Mouse (Mus musculus) gastrocnemius, adult 2 months (tissue): ENCODE measurements at regions not wholly inside any gene's neighbourhood (a gene's known extent, or its start where the extent isn't known, plus 50 kb on each side); places are given as distances from the start of the nearest gene placed in this dataset.

ENCODE experiments used
- DNase-seq: peaks from one replicate; pipeline ENCODE4 v3.0.0; 2022
- H3K27ac ChIP-seq: fragments of 200-600 bp; 2 replicates; pipeline ENCODE4 v1.8.1; 2022; ENCODE audit warnings: mild to moderate bottlenecking
- H3K4me3 ChIP-seq: fragments of 200-600 bp; 2 replicates; pipeline ENCODE4 v1.8.1; 2022; ENCODE audit warnings: mild to moderate bottlenecking, moderate library complexity
- CTCF ChIP-seq: fragments of 200-600 bp; IDR thresholded peaks from 2 replicates; pipeline ENCODE4 v1.8.1; 2022; ENCODE audit warnings: antibody characterized with exemption, mild to moderate bottlenecking, moderate library complexity
- intact Hi-C: fragments of 180-260 bp; cut with DNase I; formaldehyde crosslinking; loops from one replicate; pipeline ENCODE4 v1.15.1; 2025

DNA sequence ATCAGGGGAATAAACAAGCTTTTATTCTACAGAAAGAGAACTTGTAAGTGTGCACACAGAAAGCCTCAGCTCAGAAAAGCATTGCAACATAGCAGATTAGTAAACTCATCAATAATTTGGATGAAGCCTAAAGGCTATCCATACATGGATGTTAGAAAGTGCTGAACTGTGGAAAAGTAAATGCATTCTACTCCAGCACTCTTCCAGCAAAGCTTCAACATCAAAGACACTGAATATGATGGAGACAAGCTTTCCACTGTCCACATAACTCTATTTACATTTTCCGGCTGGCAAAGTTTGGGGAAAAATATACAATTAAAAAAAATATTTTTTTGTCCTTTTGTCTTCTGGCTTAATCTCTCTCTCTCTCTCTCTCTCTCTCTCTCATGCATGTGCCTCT, 69.7 kb downstream of the Slitrk6 start:
- intact Hi-C loops = no loop called here
- no peak for TF ChIP-seq CTCF
- DNase-seq = no peak
- no peak overlapping the region for H3K4me3 ChIP-seq
- no peak overlapping the region for H3K27ac ChIP-seq

DNA sequence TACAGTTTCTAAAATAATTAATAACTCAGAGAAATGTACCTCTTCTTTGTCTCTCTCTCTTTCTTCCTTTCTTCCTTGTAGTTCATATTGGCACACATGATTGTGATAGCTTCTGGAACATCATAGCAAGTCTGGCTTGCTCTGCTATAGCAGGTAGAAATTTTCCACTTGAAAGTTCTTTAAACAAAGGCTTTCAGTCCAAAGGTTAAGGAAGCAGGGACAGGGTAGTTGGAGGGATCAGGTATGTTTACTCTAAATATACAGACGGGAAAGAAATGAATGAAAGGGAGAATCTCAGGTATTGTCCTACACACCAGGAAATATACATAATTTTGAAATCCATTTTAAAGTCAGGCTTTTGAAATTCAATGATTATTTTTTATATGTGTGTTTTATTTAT, 75.2 kb downstream of the Slitrk6 start:
- H3K4me3 ChIP-seq = no peak overlapping the region
- intact Hi-C loops = no loop called here
- no peak for DNase-seq
- TF ChIP-seq CTCF = no peak
- no peak overlapping the region for H3K27ac ChIP-seq

DNA sequence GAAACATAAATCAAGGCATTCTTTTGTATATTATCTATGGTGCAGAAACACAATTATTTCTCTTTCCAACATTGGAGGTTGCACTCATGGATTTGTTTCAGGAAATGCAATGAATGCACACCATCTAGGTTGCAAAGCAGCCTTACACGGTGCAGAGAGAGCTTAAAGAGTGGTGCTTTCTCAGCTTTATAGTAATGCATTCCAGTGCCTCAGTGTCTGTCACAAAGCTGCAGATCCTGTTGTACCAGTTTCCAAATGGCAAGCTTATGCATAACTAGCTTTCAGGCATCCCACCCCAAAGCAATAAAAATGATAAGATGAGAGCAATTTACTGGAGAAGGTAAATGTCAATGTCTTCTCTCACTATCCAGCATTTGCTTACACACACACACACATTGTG, 89.2 kb downstream of the Slitrk6 start:
- Histone ChIP-seq H3K27ac (no peak overlapping the region), H3K4me3 (no peak overlapping the region)
- intact Hi-C loops = no loop called here
- no peak for DNase-seq
- TF ChIP-seq CTCF = no peak

DNA sequence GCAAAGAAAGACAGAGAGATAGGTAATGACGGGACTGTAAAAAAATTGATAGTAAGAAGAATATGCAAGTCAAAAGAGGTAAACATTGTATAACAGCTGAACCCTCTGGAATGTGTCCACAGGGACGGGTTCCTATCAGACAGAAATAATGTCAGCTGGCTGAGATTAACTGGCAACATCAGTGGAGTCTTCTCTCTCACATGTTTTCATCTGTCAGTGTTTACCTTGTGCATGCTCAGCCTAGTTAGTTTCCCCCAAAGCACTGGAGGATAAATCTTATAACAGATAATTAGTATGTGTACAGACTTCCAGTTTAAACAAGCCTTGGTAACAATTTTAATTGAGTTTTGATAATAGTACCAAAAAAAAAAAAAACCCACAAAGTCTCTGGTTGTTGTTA, 91.7 kb downstream of the Slitrk6 start:
- H3K4me3 ChIP-seq = no peak overlapping the region
- no peak for TF ChIP-seq CTCF
- no peak for DNase-seq
- no peak overlapping the region for H3K27ac ChIP-seq
- intact Hi-C loops = no loop called here

DNA sequence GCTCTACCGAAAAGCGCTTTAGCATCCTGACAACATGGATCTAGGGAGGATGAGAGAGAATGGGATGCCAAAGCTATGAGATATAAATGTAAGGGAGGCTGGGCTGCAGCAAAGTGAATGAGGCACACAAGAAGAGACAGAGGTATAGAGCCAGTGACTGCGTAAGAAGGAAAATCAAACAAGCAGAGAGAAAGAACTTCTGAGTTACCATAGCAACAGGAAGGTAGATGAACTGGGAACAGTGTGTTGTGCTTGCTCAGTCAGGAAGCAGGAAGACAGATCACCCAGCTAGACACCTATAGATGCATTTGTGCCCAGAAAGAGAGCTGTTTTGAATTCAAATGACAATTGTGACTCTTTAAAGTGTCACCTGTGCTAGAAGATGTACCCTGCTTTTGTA, 120.8 kb downstream of the Slitrk6 start:
- H3K4me3 ChIP-seq = no peak overlapping the region
- no peak for DNase-seq
- intact Hi-C loops = no loop called here
- no peak for TF ChIP-seq CTCF
- no peak overlapping the region for H3K27ac ChIP-seq

DNA sequence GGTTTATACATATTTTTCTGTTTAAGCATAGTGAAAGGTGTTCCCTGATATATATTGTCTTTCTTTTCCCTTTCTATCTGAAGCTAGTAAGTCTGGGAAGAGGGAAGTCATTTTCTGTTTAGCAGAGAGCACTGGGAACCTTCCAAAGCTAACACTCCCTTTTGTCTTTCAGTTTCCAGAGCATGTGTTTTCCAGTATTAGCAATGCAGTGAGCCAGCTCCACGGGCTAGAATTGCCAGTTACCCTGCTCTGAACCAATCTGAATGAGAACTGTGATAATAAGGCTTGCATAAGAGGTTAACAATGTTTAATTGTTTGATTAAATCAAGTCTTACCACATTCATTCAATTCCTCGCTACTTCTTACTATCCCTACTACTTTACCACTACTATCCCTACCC, 131.2 kb downstream of the Slitrk6 start:
- DNase-seq = no peak
- no peak overlapping the region for H3K4me3 ChIP-seq
- TF ChIP-seq CTCF = no peak
- intact Hi-C loops = no loop called here
- no peak overlapping the region for H3K27ac ChIP-seq

DNA sequence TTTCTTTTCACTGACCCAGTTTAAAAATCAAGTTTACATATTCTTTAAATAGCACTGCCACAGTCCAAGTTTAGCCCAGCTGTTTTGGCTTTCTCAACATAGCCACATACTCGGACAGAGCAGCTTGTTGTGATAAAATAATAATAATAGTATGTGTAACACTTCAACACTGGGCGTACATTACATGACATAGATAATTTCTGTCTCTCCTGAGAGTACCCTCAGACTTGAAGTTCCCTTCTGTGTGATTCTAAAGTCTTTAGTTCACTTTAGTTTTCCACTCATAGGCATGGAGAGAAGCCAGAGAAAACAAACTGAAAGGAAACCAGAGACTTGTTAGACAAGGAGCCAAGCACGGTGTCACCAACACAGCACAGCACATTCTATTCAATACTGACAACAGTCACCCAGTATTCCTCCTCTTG, 136.4 kb downstream of the Slitrk6 start:
- intact Hi-C loops = no loop called here
- no peak for TF ChIP-seq CTCF
- peak; percentile 18 for DNase-seq
- peak overlapping the region; percentile 62 for H3K27ac ChIP-seq
- H3K4me3 ChIP-seq = peak overlapping the region; percentile 50

DNA sequence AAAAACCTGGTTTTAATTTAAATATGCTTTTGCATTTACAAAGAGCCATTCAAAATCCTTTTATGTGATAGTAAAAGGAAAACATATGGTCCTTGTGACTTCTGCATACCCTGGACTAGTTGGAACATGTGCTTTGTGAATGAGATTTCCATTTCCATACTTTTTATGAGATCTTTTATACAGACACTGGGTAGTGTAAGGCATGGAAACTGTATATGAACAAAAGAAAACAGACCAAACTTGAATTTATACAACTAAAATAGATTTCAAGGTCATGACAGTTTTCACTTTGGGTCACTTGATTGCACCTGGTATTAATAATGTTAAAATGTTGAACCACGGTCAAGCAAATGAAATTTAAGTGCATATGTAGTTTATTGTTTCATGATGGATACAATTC, 138.5 kb downstream of the Slitrk6 start:
- no peak for DNase-seq
- intact Hi-C loops = no loop called here
- H3K27ac ChIP-seq = no peak overlapping the region
- no peak for TF ChIP-seq CTCF
- H3K4me3 ChIP-seq = no peak overlapping the region

DNA sequence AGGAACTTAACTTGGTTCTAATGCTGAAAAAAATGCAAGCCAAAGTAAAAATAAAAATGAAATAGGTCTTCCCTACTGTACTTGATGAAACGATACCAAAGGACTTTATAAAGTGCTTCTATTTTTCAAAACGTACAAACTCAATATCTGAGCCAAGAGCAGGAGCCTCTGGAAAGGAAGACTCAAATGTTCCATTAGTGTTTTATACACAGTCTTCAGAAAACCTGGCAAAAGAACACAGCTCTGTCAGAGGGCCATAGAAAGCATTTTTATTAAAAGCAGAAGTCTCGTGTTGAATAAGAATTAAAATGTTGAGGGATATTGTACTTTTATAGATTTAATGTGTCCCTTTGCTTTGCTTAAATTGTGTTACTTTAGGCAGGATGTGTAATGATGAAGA, 174.6 kb downstream of the Slitrk6 start:
- Histone ChIP-seq H3K4me3 (no peak overlapping the region), H3K27ac (no peak overlapping the region)
- intact Hi-C loops = no loop called here
- TF ChIP-seq CTCF = no peak
- no peak for DNase-seq

DNA sequence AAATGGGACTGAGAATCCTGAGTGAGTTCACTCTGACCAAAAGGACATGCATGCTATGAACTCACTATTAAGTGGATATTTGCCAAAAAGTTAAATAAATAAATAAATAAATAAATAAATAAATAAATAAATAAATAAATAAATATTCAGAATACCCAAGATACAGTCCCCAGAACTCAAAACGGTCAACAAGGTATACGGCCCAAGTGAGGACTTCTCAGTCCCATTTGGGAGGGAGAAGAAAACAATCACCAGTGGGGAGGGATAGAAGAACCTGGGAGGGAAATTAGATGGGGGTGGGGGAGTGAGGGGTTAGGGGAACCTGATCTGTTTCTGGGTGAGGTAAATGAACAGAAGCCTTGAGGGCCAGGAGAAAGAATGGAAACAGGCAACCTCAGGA, 184.2 kb downstream of the Slitrk6 start:
- no peak for TF ChIP-seq CTCF
- intact Hi-C loops = no loop called here
- H3K27ac ChIP-seq = no peak overlapping the region
- DNase-seq = no peak
- H3K4me3 ChIP-seq = no peak overlapping the region

DNA sequence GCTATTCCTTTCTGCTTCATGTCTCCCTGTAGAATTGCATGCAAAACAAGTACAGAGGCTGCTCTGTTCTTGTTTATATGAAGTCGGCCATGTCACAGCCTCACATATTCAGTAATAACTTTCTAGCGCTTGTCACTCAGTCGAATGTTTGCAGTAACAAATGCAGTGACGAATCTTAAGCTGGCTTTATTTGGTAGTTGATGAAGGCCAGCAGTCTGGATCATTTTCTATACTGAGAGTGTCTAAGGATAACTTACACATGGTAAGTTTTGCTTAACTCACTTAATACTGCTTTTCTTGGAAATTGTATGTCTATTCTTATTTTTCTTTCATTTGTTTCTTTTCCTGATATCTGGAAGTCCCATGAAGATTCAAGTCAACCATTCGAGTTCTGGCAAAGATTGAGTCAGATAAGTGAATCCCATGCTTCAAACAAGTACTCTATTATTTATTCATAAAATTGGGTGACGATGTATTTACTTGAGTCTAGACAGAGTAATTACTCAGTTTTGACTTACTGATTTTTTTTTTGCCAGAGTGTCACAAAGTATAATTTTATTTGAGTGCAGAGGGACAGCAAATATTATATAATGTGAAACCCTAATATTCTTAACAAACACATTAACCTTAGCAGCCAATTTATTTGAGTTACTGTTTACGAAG, 189.0 kb downstream of the Slitrk6 start:
- no peak for TF ChIP-seq CTCF
- Histone ChIP-seq H3K4me3 (no peak overlapping the region), H3K27ac (no peak overlapping the region)
- intact Hi-C loops = no loop called here
- no peak for DNase-seq

DNA sequence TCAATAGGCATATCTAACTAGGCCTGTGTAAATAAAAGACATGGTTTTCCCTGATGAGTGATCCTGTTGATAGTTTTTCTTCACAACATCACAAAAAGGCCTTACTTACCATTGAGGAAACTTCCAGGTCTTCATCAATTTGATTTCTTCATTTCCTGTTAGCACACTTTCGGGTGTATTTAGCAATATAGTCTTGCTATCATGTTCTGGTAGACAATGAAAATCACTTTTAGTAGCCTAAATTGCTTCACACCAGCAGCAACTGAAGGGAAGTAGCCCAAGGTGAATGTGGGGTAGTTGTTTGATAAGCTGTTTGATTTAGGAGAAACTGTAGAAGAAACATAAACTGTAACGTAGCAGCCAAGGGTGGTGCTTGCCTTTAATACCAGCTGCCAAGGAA, 190.3 kb downstream of the Slitrk6 start:
- intact Hi-C loops = no loop called here
- TF ChIP-seq CTCF = no peak
- DNase-seq = no peak
- Histone ChIP-seq H3K4me3 (no peak overlapping the region), H3K27ac (no peak overlapping the region)

DNA sequence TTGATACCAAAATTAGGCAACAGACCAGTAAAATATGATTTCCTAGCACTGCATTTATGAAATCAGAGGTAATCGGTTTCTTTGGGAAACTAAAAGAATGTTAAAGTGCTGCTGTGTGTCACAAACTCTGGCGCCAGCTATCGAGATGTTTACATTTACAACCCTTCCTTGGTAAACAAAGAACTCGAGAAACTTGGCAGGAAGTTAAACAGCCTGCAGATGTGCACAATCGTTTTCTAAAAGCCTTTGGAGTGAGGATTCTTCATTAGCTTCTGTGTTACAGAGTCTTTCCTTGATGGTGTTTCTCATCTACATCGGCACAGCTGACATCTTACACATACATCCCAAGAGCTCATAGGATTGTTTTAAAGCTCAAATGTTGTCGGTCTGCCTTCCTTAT, 209.7 kb downstream of the Slitrk6 start:
- H3K4me3 ChIP-seq = no peak overlapping the region
- intact Hi-C loops = no loop called here
- no peak for TF ChIP-seq CTCF
- DNase-seq = no peak
- H3K27ac ChIP-seq = no peak overlapping the region

DNA sequence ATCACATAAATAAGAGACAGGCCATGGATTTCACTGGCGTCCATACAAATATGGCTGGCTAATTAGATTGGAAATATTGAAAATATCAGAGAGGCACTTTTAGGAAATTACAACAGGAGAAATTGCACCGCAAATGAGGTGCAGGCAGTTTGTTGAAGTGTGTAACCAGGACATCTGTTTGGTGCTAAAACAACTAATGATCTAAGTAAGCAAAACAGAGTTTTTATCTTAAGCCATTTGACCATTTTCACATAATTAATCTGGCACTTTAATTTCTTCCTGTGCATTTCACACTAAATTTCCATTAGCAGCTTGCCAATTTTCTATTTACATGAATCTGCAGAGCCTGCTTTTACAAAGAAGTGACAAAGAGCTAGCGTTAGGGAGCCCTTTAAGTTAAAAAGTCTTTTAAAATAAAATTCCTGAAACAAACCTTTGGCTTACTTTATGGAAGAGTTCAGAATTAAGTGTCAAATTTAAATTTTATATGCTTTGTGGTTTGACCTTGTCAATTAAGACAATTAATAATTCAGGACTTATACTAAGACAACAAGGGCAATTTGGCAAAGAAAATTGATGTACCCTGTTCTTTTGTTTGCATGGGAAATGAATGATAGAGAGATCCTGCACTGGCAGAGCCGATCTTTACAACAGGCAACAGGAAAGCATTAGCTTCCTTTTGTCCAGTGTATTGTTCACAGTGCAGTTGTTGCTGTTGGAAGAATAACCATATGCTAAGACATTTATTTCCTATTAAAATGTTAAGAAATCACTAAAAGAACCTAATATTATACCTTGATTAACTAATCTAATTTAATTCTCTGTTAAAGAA, 211.4 kb downstream of the Slitrk6 start:
- Histone ChIP-seq H3K4me3 (no peak overlapping the region), H3K27ac (no peak overlapping the region)
- no peak for TF ChIP-seq CTCF

More for the DNA sequence above, 211.4 kb downstream of the Slitrk6 start:
- DNase-seq = no peak
- intact Hi-C loops = no loop called here
